Mouse (Mus musculus): ENCODE data around the gene Hist1h3d. TPM values are rescaled to one million over a fixed set of nuclear protein-coding genes. Genes with fewer than 3 reads are reported as not detected.

Gene Hist1h3d
- polyA plus RNA-seq, 1 experiment from 2014 or later, result 4.2 TPM

DNA sequence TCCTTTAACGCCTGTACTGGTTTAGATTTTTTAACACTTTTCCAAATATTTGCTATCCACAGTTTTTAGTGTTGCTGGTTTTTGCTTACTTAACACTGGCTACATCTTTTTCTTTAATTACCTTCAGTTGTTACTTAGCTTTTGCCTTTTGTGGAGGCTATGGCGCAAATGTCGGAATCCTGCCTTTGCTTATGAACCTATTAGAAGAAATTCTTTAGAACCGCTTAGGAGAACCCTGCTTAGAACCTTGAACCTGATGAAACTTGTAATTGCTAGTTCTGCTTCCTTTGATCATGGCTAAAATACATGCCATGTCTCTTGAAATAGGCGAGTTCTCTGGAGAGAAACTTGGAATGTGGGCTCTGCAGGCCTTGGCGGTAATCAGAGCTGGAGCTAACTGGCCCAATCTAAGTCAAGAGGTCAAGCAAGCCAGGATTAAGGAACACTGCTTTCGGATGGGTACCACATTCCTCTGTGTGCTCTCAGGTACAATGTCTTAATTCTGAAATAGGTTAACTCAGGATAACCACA, 853 bp downstream of the Hist1h3d start:
- Histone ChIP-seq H3K27ac (replicated peaks) (peak overlapping the region; percentile 49), H3K27me3 (ENCODE audit: control insufficient read depth, insufficient read depth, low read length) (no peaks in the 10 kb centered on the region), H3K9me3 (ENCODE audit: control insufficient read depth, low read length) (no peaks in the 10 kb centered on the region), H3K4me3 (ENCODE audit: low read depth, low read length) (peak overlapping the region; percentile 39), H3K36me3 (ENCODE audit: control insufficient read depth, insufficient read depth, low read length) (no peaks in the 10 kb centered on the region), H3K4me1 (replicated peaks; ENCODE audit: control insufficient read depth, insufficient read depth) (peaks cover 3% of the 10 kb centered on the region; the same call in 1 of the 2 replicates), H3K4me2 (replicated peaks; ENCODE audit: low read depth) (peak overlapping the region; percentile 55), H3K9ac (ENCODE audit: low read length) (peak overlapping the region; percentile 58)
- DNase-seq (ENCODE audit: low spot score) (no peak), ATAC-seq (ENCODE audit: low FRiP score, low TSS enrichment) (no peak)
- TF ChIP-seq EP300 (optimal IDR thresholded peaks at IDR 0.05), result no peak
- no peak for TF ChIP-seq CTCF (IDR thresholded peaks at IDR 0.05; ENCODE audit: low read depth)
- WGBS, result 7% methylated on average over 7 of the region's 7 CpGs

DNA sequence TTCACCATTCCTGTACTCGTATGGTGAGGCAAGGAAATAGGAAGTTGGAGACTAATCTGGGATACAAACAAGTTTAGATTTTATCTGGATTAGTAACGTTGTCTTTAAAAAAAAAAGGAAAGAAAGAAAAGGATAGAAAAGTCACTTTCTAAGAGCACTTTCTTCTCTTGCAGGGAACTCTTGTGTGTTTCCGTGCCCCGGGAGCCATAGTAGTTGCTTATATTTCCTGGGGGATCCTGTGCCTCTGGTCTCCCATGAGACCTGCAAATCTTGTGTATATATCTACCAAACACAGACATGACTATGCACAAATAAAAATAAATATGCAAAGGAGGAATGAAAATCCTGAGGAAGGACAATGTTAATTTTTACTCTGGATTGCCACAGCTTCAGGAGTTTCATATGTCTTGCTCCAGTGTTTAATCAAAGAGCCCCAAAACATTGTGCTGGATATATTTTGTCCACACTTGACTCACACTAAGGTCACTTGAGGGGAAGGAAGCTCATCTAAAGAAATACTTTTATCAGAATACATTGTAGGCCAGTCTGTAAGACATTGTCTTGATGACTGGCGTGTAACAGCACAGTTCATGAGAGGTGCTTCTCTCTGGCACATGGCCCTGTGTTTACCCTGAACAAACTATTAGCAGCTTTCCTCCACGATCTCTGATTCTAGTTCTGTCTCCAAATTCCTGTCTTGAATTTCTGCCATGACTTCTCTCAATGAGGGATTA, 1.5 kb downstream of the Hist1h3d start:
- peak overlapping the region; percentile 49 for H3K27ac ChIP-seq (replicated peaks)
- H3K36me3 ChIP-seq (ENCODE audit: control insufficient read depth, insufficient read depth, low read length), result no peaks in the 10 kb centered on the region
- ATAC-seq (ENCODE audit: low FRiP score, low TSS enrichment), result no peak
- H3K4me2 ChIP-seq (replicated peaks; ENCODE audit: low read depth), result peak overlapping the region; percentile 55; the same call in 1 of the 2 replicates
- 32% methylated on average over 6 of the region's 6 CpGs for WGBS
- no peaks in the 10 kb centered on the region for H3K27me3 ChIP-seq (ENCODE audit: control insufficient read depth, insufficient read depth, low read length)
- H3K4me3 ChIP-seq (ENCODE audit: low read depth, low read length), result peak overlapping the region; percentile 39
- TF ChIP-seq EP300 (optimal IDR thresholded peaks at IDR 0.05), result no peak
- TF ChIP-seq CTCF (IDR thresholded peaks at IDR 0.05; ENCODE audit: low read depth), result no peak
- H3K4me1 ChIP-seq (replicated peaks; ENCODE audit: control insufficient read depth, insufficient read depth), result peaks cover 3% of the 10 kb centered on the region; the same call in 1 of the 2 replicates
- peak overlapping the region; percentile 58 for H3K9ac ChIP-seq (ENCODE audit: low read length)
- H3K9me3 ChIP-seq (ENCODE audit: control insufficient read depth, low read length), result no peaks in the 10 kb centered on the region
- DNase-seq (ENCODE audit: low spot score), result no peak

DNA sequence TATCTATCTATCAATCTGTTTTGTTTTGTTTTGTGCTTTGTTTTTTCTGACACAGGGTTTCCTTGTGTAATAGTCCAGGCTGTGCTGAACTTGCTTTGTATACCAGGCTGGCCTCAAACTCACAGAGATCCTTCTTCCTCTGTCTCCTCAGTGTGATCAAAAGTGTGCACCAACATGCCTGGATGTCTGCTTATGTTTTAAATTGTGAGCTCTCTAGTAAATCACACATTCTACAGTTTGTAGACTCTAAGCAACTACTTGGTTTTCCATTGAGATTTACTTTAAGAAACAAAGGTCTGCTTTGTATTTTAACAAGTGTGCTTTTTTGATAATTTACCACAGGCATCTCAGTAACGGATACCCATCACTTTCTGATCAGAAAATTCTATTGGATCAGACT, 2.3 kb downstream of the Hist1h3d start:
- H3K27me3 ChIP-seq (ENCODE audit: control insufficient read depth, insufficient read depth, low read length), result no peaks in the 10 kb centered on the region
- no peak for TF ChIP-seq EP300 (optimal IDR thresholded peaks at IDR 0.05)
- no peak for TF ChIP-seq CTCF (IDR thresholded peaks at IDR 0.05; ENCODE audit: low read depth)
- H3K4me3 ChIP-seq (ENCODE audit: low read depth, low read length), result no peak overlapping the region
- H3K9ac ChIP-seq (ENCODE audit: low read length), result no peak overlapping the region
- no peak overlapping the region for H3K27ac ChIP-seq (replicated peaks)
- no peak overlapping the region for H3K4me2 ChIP-seq (replicated peaks; ENCODE audit: low read depth)
- no peak for DNase-seq (ENCODE audit: low spot score)
- no peak for ATAC-seq (ENCODE audit: low FRiP score, low TSS enrichment)
- 94% methylated on average over 1 of the region's 1 CpGs for WGBS
- no peaks in the 10 kb centered on the region for H3K36me3 ChIP-seq (ENCODE audit: control insufficient read depth, insufficient read depth, low read length)
- H3K4me1 ChIP-seq (replicated peaks; ENCODE audit: control insufficient read depth, insufficient read depth), result peaks cover 5% of the 10 kb centered on the region; the same call in 1 of the 2 replicates
- H3K9me3 ChIP-seq (ENCODE audit: control insufficient read depth, low read length), result no peaks in the 10 kb centered on the region

DNA sequence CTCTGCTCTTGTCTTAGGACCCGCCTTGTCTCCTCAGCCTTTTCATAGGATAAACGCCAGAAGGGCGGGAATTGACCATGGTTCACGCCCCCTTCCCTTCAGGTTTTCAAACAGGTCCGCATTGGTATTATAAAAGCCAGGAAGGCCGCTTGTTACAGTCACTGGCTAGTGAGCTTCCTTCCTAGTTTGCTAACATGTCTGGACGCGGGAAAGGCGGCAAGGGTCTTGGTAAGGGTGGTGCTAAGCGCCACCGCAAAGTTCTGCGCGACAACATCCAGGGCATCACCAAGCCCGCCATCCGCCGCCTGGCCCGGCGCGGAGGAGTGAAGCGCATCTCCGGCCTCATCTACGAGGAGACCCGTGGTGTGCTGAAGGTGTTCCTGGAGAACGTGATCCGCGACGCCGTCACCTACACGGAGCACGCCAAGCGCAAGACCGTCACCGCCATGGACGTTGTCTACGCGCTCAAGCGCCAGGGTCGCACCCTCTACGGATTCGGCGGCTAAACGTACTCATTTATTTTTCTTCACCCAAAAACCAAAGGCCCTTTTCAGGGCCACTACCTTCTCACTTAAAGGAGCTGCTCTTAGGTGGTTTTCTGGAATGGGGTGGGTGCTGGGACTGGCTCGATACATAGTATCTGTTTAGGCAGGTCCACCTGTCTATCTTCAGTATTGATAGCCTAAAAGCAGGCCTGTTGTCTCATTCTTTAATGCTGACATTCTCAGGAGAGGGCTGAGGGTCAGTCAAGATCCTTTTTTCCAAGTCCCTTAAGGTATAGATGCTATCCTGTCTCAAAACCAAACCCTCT, 6.0 kb downstream of the Hist1h3d start, which contains the start of gene Hist1h4d:
Gene Hist1h4d (plus strand): TSS at position 191 of the 811 bp plus-strand sequence.
- DNase-seq (ENCODE audit: low spot score), result peak; percentile 93
- ATAC-seq (ENCODE audit: low FRiP score, low TSS enrichment), result peak; percentile 88
- Histone ChIP-seq H3K9ac (ENCODE audit: low read length) (peak within 1 kb of the TSS; percentile 66), H3K27ac (replicated peaks) (peak within 1 kb of the TSS; percentile 65), H3K9me3 (ENCODE audit: control insufficient read depth, low read length) (no peaks in the 10 kb centered on the region), H3K4me1 (replicated peaks; ENCODE audit: control insufficient read depth, insufficient read depth) (0 out of 2 replicates have a peak, but pooled peaks cover 2% of the 10 kb centered on the region), H3K4me2 (replicated peaks; ENCODE audit: low read depth) (peak within 1 kb of the TSS; percentile 63), H3K4me3 (ENCODE audit: low read depth, low read length) (peak within 1 kb of the TSS; percentile 46), H3K27me3 (ENCODE audit: control insufficient read depth, insufficient read depth, low read length) (no peaks in the 10 kb centered on the region), H3K36me3 (ENCODE audit: control insufficient read depth, insufficient read depth, low read length) (no peaks in the 10 kb centered on the region)
- no peak for TF ChIP-seq CTCF (IDR thresholded peaks at IDR 0.05; ENCODE audit: low read depth)
- TF ChIP-seq EP300 (optimal IDR thresholded peaks at IDR 0.05), result peak; percentile 91
- under 1% methylated on average over 43 of the region's 43 CpGs for WGBS

DNA sequence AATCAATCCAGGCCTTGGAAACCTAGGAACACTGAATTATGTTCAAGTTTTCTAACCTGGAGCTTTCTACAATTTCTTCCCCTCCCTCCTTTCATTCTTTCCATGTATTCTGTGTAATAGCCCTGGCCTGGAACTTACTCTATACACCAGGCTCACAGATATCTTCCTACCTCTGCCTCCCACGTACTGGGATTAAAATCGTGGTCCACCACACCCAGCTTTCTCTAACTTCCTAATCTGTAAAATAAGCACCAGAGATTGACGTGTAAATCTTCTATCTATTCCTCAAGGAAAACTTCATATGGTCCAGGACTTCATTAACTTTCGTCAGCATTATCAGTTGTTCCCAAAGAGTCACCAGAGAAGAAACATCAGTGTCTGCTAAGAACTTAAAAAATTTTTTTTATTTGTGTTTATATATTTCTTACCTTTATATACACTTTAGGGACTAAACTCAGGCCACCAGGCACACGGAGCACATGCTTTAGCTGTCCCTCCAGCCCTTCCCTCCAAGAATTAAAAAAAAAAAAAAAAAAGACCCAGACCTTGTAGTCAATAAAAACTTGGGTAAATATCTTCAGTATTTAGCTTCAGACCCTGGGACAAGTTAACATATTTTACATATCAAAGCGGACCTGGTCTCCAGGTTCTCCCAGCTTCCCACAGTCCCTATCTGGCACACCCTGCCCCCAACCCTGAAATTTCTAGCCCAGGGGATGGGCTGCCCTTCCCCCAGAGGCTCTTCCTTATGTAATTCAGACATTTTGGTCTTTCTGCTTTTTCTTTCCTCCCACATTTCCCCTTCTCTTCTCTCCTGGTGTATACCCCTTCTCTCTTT, 6.9 kb downstream of the Hist1h3d start:
- H3K4me2 ChIP-seq (replicated peaks; ENCODE audit: low read depth), result peak overlapping the region; percentile 63
- 13% methylated on average over 6 of the region's 6 CpGs for WGBS
- peak overlapping the region; percentile 66 for H3K9ac ChIP-seq (ENCODE audit: low read length)
- no peak for TF ChIP-seq EP300 (optimal IDR thresholded peaks at IDR 0.05)
- TF ChIP-seq CTCF (IDR thresholded peaks at IDR 0.05; ENCODE audit: low read depth), result no peak
- peak overlapping the region; percentile 46 for H3K4me3 ChIP-seq (ENCODE audit: low read depth, low read length)
- DNase-seq (ENCODE audit: low spot score), result no peak
- peak overlapping the region; percentile 65 for H3K27ac ChIP-seq (replicated peaks)
- no peaks in the 10 kb centered on the region for H3K36me3 ChIP-seq (ENCODE audit: control insufficient read depth, insufficient read depth, low read length)
- no peak for ATAC-seq (ENCODE audit: low FRiP score, low TSS enrichment)
- 0 out of 2 replicates have a peak, but pooled peaks cover 2% of the 10 kb centered on the region for H3K4me1 ChIP-seq (replicated peaks; ENCODE audit: control insufficient read depth, insufficient read depth)
- no peaks in the 10 kb centered on the region for H3K9me3 ChIP-seq (ENCODE audit: control insufficient read depth, low read length)
- no peaks in the 10 kb centered on the region for H3K27me3 ChIP-seq (ENCODE audit: control insufficient read depth, insufficient read depth, low read length)

Data from stomach, postnatal 0 days (tissue).